Mouse (Mus musculus) cortical plate, adult 2 months (tissue): ENCODE measurements at regions not wholly inside any gene's neighbourhood (a gene's known extent, or its start where the extent isn't known, plus 50 kb on each side); places are given as distances from the start of the nearest gene placed in this dataset.

Experiments
- CTCF ChIP-seq: fragments of 200-500 bp; IDR thresholded peaks from 2 replicates; pipeline ENCODE4 v1.5.1; 2011; ENCODE audit warnings: mild to moderate bottlenecking, control low read depth, low read length; ENCODE audit not compliant: insufficient read depth; ENCODE audit errors: extremely low read depth
- POLR2A ChIP-seq: fragments of 200-500 bp; IDR thresholded peaks from 2 replicates; pipeline ENCODE4 v1.6.1; 2011; ENCODE audit warnings: mild to moderate bottlenecking, low read length, control low read depth; ENCODE audit not compliant: insufficient read depth; ENCODE audit errors: extremely low read depth

- TF ChIP-seq CTCF, result no peak
- TF ChIP-seq POLR2A, result no peak
Observed at GRCm38 (mm10) chr12:50875796-50876195, 226.9 kb upstream of the Prkd1 start.
